Mouse (Mus musculus) heart, adult 2 months (tissue): Measurements from ENCODE around the gene Rnf130. TPM values are rescaled to one million over a fixed set of nuclear protein-coding genes. Genes with fewer than 3 reads are reported as not detected.

Source experiments
- DNase-seq, 2 experiments: peaks; one replicate each; pipeline ENCODE4 v3.0.0; 2021
- H3K27ac ChIP-seq: fragments of 200-600 bp; 2 replicates; pipeline ENCODE4 v1.8.1; 2022
- H3K27me3 ChIP-seq: fragments of 200-500 bp; 2 replicates; pipeline ENCODE4 v1.6.1; 2012; ENCODE audit warnings: mild to moderate bottlenecking, low read length, inconsistent platforms, mixed read lengths; ENCODE audit not compliant: control insufficient read depth, insufficient read depth
- H3K36me3 ChIP-seq: fragments of 200-500 bp; 2 replicates; pipeline ENCODE4 v1.6.1; 2012; ENCODE audit warnings: low read length, inconsistent platforms; ENCODE audit not compliant: control insufficient read depth, insufficient read depth
- H3K4me1 ChIP-seq: fragments of 200-500 bp; 2 replicates; pipeline ENCODE4 v1.6.1; 2011; ENCODE audit warnings: low read length; ENCODE audit not compliant: control insufficient read depth, insufficient read depth
- H3K4me3 ChIP-seq: fragments of 200-600 bp; 2 replicates; pipeline ENCODE4 v1.8.1; 2022
- H3K79me2 ChIP-seq: fragments of 200-500 bp; replicated peaks from 2 replicates; pipeline ENCODE4 v1.6.1; 2012; ENCODE audit warnings: mild to moderate bottlenecking, inconsistent platforms, low read length, moderate library complexity, mixed read lengths; ENCODE audit not compliant: control insufficient read depth, insufficient read depth
- H3K9ac ChIP-seq: fragments of 200-500 bp; 2 replicates; pipeline ENCODE4 v1.6.1; 2012; ENCODE audit warnings: low read depth, mild to moderate bottlenecking, control low read depth, inconsistent platforms, low read length, mixed read lengths
- CTCF ChIP-seq: fragments of 200-600 bp; IDR thresholded peaks from 2 replicates; pipeline ENCODE4 v1.8.1; 2022; ENCODE audit warnings: antibody characterized with exemption, mild to moderate bottlenecking, moderate library complexity
- EP300 ChIP-seq: fragments of 200-500 bp; IDR thresholded peaks from 2 replicates; pipeline ENCODE4 v1.6.1; 2011; ENCODE audit warnings: low read depth, low read length, control low read depth; ENCODE audit not compliant: insufficient read depth
- POLR2A ChIP-seq: fragments of 200-500 bp; IDR thresholded peaks from 2 replicates; pipeline ENCODE4 v1.6.1; 2011; ENCODE audit warnings: mild to moderate bottlenecking, low read depth, low read length, control low read depth; ENCODE audit not compliant: insufficient read depth
- WGBS: fragments of 180-500 bp; shearing (Covaris S2); methylation state at CpG from one replicate; pipeline ENCODE4 v1.1.7; 2018; 5-methylcytosine and 5-hydroxymethylcytosine counted together
- intact Hi-C: fragments of 180-260 bp; cut with DNase I; formaldehyde crosslinking; loops from one replicate; pipeline ENCODE4 v1.15.1; 2025
- polyA plus RNA-seq: library from polyadenylated mRNA; depleted of rRNA; stranded (reverse); fragments of >200 nt; gene quantifications from 2 replicates; pipeline ENCODE4 v1.2.3, GENCODE M21; 2012
- total RNA-seq, 2 experiments: library from RNA; stranded (reverse); gene quantifications; 2 replicates each; pipeline ENCODE4 v1.2.3; 2021

The Rnf130 gene
- total and polyA plus RNA-seq, 3 experiments, result 26.6 to 53.2 (median 49.5) TPM

- H3K36me3 ChIP-seq, result no peaks in the 10 kb centered on the region; the same call in 1 of the 2 replicates
- no peak for TF ChIP-seq POLR2A
- TF ChIP-seq EP300, result no peak
- TF ChIP-seq CTCF, result no peak
Observed at GRCm38 (mm10) chr11:50076756-50077155, 51.6 kb downstream of the Rnf130 start.

GRCm38 (mm10) chr11:50081365-50082190, 56.4 kb downstream of the Rnf130 start:
- Histone ChIP-seq H3K27me3 (no peaks in the 10 kb centered on the region), H3K9ac (no peak overlapping the region), H3K79me2 (no peaks in the 10 kb centered on the region), H3K4me1 (no peaks in the 10 kb centered on the region), H3K36me3 (no peaks in the 10 kb centered on the region; the same call in 1 of the 2 replicates), H3K27ac (no peak overlapping the region), H3K4me3 (no peak overlapping the region)
- TF ChIP-seq POLR2A (no peak), CTCF (no peak), EP300 (no peak)
- no peak for DNase-seq
- intact Hi-C loops, result no loop called here
- 90% methylated on average over 5 of the region's 5 CpGs for WGBS

More at GRCm38 (mm10) chr11:50076756-50077155, 51.6 kb downstream of the Rnf130 start:
- H3K4me3 ChIP-seq, result no peak overlapping the region
- H3K4me1 ChIP-seq, result no peaks in the 10 kb centered on the region
- WGBS, result 86% methylated on average over 4 of the region's 4 CpGs
- H3K27ac ChIP-seq, result no peak overlapping the region
- intact Hi-C loops, result no loop called here
- no peak for DNase-seq
- H3K9ac ChIP-seq, result no peak overlapping the region
- H3K79me2 ChIP-seq, result no peaks in the 10 kb centered on the region
- H3K27me3 ChIP-seq, result no peaks in the 10 kb centered on the region

GRCm38 (mm10) chr11:50086211-50086610, 61.1 kb downstream of the Rnf130 start:
- no peaks in the 10 kb centered on the region for H3K27me3 ChIP-seq
- H3K79me2 ChIP-seq, result no peaks in the 10 kb centered on the region
- no peaks in the 10 kb centered on the region for H3K4me1 ChIP-seq
- no peak for DNase-seq
- H3K36me3 ChIP-seq, result peaks cover 8% of the 10 kb centered on the region
- no peak overlapping the region for H3K9ac ChIP-seq
- no peak overlapping the region for H3K4me3 ChIP-seq
- 94% methylated on average over 3 of the region's 3 CpGs for WGBS
- intact Hi-C loops, result no loop called here
- TF ChIP-seq POLR2A (no peak), EP300 (no peak), CTCF (no peak)
- no peak overlapping the region for H3K27ac ChIP-seq

- H3K4me3 ChIP-seq, result no peak overlapping the region
- H3K4me1 ChIP-seq, result no peaks in the 10 kb centered on the region
- intact Hi-C loops, result no loop called here
- no peaks in the 10 kb centered on the region for H3K27me3 ChIP-seq
- no peak for DNase-seq
- no peak overlapping the region for H3K27ac ChIP-seq
- no peak overlapping the region for H3K9ac ChIP-seq
- H3K36me3 ChIP-seq, result peaks cover 8% of the 10 kb centered on the region
- H3K79me2 ChIP-seq, result no peaks in the 10 kb centered on the region
- 98% methylated on average over 1 of the region's 1 CpGs for WGBS
- TF ChIP-seq CTCF (no peak), EP300 (no peak), POLR2A (no peak)
Observed at GRCm38 (mm10) chr11:50089840-50090239, 64.7 kb downstream of the Rnf130 start.

- DNase-seq, result no peak
- Histone ChIP-seq H3K27ac (no peak overlapping the region), H3K36me3 (peaks cover 8% of the 10 kb centered on the region), H3K4me1 (no peaks in the 10 kb centered on the region), H3K9ac (no peak overlapping the region), H3K79me2 (no peaks in the 10 kb centered on the region), H3K4me3 (no peak overlapping the region), H3K27me3 (no peaks in the 10 kb centered on the region)
- 63% methylated on average over 5 of the region's 5 CpGs for WGBS
- intact Hi-C loops, result no loop called here
- no peak for TF ChIP-seq POLR2A
- TF ChIP-seq EP300, result no peak
- no peak for TF ChIP-seq CTCF
Observed at GRCm38 (mm10) chr11:50090982-50091675, 66.0 kb downstream of the Rnf130 start.

GRCm38 (mm10) chr11:50091681-50092080, 66.5 kb downstream of the Rnf130 start:
- Histone ChIP-seq H3K27ac (no peak overlapping the region), H3K36me3 (peaks cover 8% of the 10 kb centered on the region), H3K4me1 (no peaks in the 10 kb centered on the region), H3K4me3 (no peak overlapping the region), H3K9ac (no peak overlapping the region), H3K79me2 (no peaks in the 10 kb centered on the region), H3K27me3 (no peaks in the 10 kb centered on the region)
- TF ChIP-seq CTCF (no peak), POLR2A (no peak), EP300 (no peak)
- intact Hi-C loops, result no loop called here
- no peak for DNase-seq
